Mouse (Mus musculus): ENCODE measurements at regions not wholly inside any gene's neighbourhood (a gene's known extent, or its start where the extent isn't known, plus 50 kb on each side); places are given as distances from the start of the nearest gene placed in this dataset.

DNA sequence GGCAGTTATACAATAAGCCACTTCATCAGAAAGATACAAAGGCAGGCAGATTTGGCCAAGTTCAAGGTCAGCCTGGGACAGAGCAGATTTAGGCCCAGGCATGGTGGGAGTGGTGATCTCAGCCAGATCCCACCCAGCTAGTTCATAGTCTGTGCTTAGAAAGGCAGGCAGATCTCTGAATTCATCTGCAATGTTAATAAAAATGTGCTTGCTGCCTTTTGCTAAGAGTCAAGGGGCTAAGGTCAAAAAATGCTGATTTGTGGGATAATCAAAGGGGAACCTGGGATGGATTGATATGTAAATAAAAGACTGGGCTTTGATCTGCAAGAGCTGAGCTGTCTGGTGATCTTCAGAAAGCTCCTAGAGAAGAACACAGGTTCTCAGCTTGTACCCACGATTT, 109.2 kb upstream of the Creb1 start:
- H3K27me3 ChIP-seq (ENCODE audit: control insufficient read depth, insufficient read depth, low read length) = no peaks in the 10 kb centered on the region
- H3K9me3 ChIP-seq (ENCODE audit: control insufficient read depth, low read length) = no peaks in the 10 kb centered on the region
- no peaks in the 10 kb centered on the region for H3K4me1 ChIP-seq (ENCODE audit: control insufficient read depth, insufficient read depth, low read length)
- H3K4me2 ChIP-seq (ENCODE audit: low read depth) = no peak overlapping the region
- DNase-seq (ENCODE audit: low spot score) = no peak
- ATAC-seq (ENCODE audit: insufficient read depth, low FRiP score, low TSS enrichment) = no peak
- whole genome bisulfite sequencing = 73% methylated on average over 1 of the region's 1 CpGs
- no peaks in the 10 kb centered on the region for H3K36me3 ChIP-seq (ENCODE audit: control insufficient read depth, insufficient read depth, low read length)
- H3K4me3 ChIP-seq (ENCODE audit: low read depth, low read length) = no peak overlapping the region
- no peak overlapping the region for H3K27ac ChIP-seq (ENCODE audit: low read depth, low read length)
- H3K9ac ChIP-seq (ENCODE audit: low read length) = no peak overlapping the region

DNA sequence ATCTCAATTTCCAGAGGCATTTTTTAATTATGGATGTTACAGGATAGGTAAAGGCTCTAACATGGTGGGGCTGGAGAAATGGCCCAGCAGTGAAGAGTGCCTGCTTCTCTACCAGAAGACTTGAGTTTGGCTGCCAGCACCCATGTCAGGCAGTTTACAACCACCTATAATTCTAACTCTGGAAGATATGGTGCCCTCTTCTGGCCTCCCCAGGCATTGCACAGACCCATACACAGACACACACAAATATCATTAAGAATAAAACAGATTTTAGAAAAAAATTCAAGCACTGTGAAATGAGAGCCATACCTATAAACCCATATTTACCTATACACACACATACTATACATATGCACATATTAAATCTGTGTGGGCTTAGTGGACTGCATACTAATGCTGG, 113.9 kb upstream of the Creb1 start:
- ATAC-seq (ENCODE audit: insufficient read depth, low FRiP score, low TSS enrichment) (no peak), DNase-seq (ENCODE audit: low spot score) (no peak)
- no peak overlapping the region for H3K4me2 ChIP-seq (ENCODE audit: low read depth)
- H3K4me1 ChIP-seq (ENCODE audit: control insufficient read depth, insufficient read depth, low read length) = no peaks in the 10 kb centered on the region
- H3K4me3 ChIP-seq (ENCODE audit: low read depth, low read length) = no peak overlapping the region
- H3K9me3 ChIP-seq (ENCODE audit: control insufficient read depth, low read length) = no peaks in the 10 kb centered on the region
- H3K36me3 ChIP-seq (ENCODE audit: control insufficient read depth, insufficient read depth, low read length) = no peaks in the 10 kb centered on the region
- no peak overlapping the region for H3K27ac ChIP-seq (ENCODE audit: low read depth, low read length)
- H3K27me3 ChIP-seq (ENCODE audit: control insufficient read depth, insufficient read depth, low read length) = no peaks in the 10 kb centered on the region
- no peak overlapping the region for H3K9ac ChIP-seq (ENCODE audit: low read length)

DNA sequence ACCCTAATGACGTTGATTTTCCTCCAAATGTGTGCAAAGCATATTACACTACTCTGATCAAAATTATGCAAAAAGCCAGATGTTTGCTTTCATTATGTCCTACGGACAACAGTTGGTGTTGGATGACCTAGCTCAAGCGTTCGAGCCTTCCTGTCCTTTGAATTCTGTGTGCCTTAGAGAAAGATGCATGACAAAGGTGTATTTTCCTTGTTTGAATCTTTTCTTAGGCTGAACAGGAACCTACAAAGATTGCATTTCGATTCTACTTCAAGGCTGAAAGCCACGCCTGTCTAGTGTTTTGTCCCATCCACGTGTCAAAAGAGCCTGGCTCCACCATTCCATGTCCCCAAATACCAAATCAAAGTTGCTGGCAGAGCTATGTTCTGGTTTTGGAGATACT, 116.5 kb upstream of the Creb1 start:
- ATAC-seq (ENCODE audit: insufficient read depth, low FRiP score, low TSS enrichment) = no peak
- no peak overlapping the region for H3K4me2 ChIP-seq (ENCODE audit: low read depth)

DNA sequence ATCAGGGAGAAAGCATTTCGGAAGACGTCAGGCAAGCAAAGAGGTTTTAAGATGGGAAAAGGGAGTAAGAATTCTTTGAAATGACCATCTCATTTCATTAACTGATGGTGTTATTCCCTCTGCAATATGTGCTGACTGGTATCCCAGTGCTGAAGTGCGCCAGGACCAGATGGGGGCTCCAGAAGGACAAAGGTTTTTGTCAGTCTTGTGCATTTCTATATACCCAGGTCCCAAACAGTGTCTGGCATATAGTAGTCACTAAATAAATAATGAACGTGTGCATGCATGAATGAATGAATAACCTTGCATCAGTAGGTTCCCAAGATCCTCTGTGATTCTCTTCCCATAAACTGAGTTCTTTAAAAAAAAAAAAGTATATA, 119.3 kb upstream of the Creb1 start:
- no peak overlapping the region for H3K9ac ChIP-seq (ENCODE audit: low read length)
- WGBS = 85% methylated on average over 4 of the region's 4 CpGs
- H3K27me3 ChIP-seq (ENCODE audit: control insufficient read depth, insufficient read depth, low read length) = no peaks in the 10 kb centered on the region
- H3K36me3 ChIP-seq (ENCODE audit: control insufficient read depth, insufficient read depth, low read length) = no peaks in the 10 kb centered on the region
- no peak overlapping the region for H3K27ac ChIP-seq (ENCODE audit: low read depth, low read length)
- no peaks in the 10 kb centered on the region for H3K9me3 ChIP-seq (ENCODE audit: control insufficient read depth, low read length)
- H3K4me1 ChIP-seq (ENCODE audit: control insufficient read depth, insufficient read depth, low read length) = no peaks in the 10 kb centered on the region
- no peak overlapping the region for H3K4me2 ChIP-seq (ENCODE audit: low read depth)
- DNase-seq (ENCODE audit: low spot score) (no peak), ATAC-seq (ENCODE audit: insufficient read depth, low FRiP score, low TSS enrichment) (no peak)
- no peak overlapping the region for H3K4me3 ChIP-seq (ENCODE audit: low read depth, low read length)

More for the DNA sequence above, 116.5 kb upstream of the Creb1 start:
- 86% methylated on average over 7 of the region's 7 CpGs for WGBS
- Histone ChIP-seq H3K9me3 (ENCODE audit: control insufficient read depth, low read length) (no peaks in the 10 kb centered on the region), H3K4me1 (ENCODE audit: control insufficient read depth, insufficient read depth, low read length) (no peaks in the 10 kb centered on the region), H3K9ac (ENCODE audit: low read length) (no peak overlapping the region), H3K36me3 (ENCODE audit: control insufficient read depth, insufficient read depth, low read length) (no peaks in the 10 kb centered on the region), H3K27ac (ENCODE audit: low read depth, low read length) (no peak overlapping the region), H3K4me3 (ENCODE audit: low read depth, low read length) (no peak overlapping the region), H3K27me3 (ENCODE audit: control insufficient read depth, insufficient read depth, low read length) (no peaks in the 10 kb centered on the region)
- no peak for DNase-seq (ENCODE audit: low spot score)

DNA sequence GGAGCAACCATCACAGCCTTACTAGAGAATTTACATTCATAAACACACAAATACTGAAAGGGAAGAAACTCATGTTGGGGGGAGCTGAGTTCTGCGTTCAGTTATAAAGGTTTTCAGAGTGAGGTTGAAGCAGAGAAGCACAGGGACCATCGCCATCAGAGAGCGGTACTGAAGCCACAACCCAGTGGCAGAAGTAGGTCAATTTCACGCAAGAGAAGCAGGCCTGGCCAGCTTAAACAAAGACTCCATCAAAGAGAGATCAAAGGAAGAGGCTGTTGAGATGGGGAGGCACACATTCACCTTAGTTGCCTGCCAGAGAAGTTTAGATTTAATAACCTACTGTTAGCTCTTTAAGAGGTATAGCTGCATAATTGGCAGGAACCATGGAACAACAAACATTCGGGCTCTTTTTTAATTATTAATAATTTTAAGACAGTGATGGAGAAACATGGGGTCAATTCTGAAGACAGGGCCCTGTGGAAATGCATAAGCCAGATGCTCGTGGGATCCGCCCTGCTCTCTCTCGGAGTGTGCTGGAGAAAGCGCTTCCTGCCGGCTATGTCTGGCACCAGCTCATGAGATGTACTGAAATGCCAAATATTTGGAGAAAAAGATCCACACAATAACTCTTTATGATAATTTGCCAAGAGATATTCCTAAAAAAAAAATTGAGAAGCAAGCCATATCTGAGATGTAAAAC, 119.8 kb upstream of the Creb1 start:
- DNase-seq (ENCODE audit: low spot score) = no peak
- no peak overlapping the region for H3K4me2 ChIP-seq (ENCODE audit: low read depth)
- H3K27ac ChIP-seq (ENCODE audit: low read depth, low read length) = no peak overlapping the region
- no peak overlapping the region for H3K9ac ChIP-seq (ENCODE audit: low read length)
- H3K36me3 ChIP-seq (ENCODE audit: control insufficient read depth, insufficient read depth, low read length) = no peaks in the 10 kb centered on the region
- no peak for ATAC-seq (ENCODE audit: insufficient read depth, low FRiP score, low TSS enrichment)
- WGBS = 73% methylated on average over 10 of the region's 10 CpGs
- no peaks in the 10 kb centered on the region for H3K27me3 ChIP-seq (ENCODE audit: control insufficient read depth, insufficient read depth, low read length)
- H3K4me1 ChIP-seq (ENCODE audit: control insufficient read depth, insufficient read depth, low read length) = no peaks in the 10 kb centered on the region
- H3K9me3 ChIP-seq (ENCODE audit: control insufficient read depth, low read length) = no peaks in the 10 kb centered on the region
- H3K4me3 ChIP-seq (ENCODE audit: low read depth, low read length) = no peak overlapping the region

DNA sequence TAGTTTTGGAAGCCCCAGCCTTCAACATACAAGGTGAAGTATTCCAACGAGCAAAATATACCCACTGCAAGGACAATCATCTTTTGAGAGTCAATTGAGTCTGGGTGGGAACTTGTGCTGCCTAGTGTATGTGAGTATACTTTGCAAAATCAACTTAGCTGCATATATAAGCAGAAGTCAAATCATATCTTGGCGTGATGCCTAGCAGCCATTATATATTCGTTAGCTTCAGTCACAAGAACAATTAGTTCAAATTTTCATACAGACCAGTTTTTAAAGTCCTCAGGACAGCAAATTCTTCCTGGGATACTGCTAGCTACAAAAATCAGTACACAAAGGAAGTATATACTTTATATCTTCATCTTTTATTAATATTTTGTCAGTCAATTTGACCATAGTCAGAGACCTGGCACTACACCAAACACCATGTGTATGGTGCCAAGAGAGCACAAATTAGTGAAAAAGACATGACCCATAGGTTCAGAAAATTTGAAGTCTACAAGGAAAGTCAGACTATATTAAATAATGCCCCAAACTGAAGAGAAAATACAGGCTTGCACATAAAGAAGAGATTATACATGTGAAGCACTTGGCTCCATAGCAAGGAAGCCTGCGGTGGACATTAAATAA, 120.5 kb upstream of the Creb1 start:
- Histone ChIP-seq H3K36me3 (ENCODE audit: control insufficient read depth, insufficient read depth, low read length) (no peaks in the 10 kb centered on the region), H3K9ac (ENCODE audit: low read length) (no peak overlapping the region), H3K27me3 (ENCODE audit: control insufficient read depth, insufficient read depth, low read length) (no peaks in the 10 kb centered on the region), H3K9me3 (ENCODE audit: control insufficient read depth, low read length) (no peaks in the 10 kb centered on the region), H3K27ac (ENCODE audit: low read depth, low read length) (no peak overlapping the region), H3K4me2 (ENCODE audit: low read depth) (no peak overlapping the region), H3K4me1 (ENCODE audit: control insufficient read depth, insufficient read depth, low read length) (no peaks in the 10 kb centered on the region), H3K4me3 (ENCODE audit: low read depth, low read length) (no peak overlapping the region)
- WGBS = 90% methylated on average over 4 of the region's 4 CpGs
- ATAC-seq (ENCODE audit: insufficient read depth, low FRiP score, low TSS enrichment) (no peak), DNase-seq (ENCODE audit: low spot score) (no peak)

DNA sequence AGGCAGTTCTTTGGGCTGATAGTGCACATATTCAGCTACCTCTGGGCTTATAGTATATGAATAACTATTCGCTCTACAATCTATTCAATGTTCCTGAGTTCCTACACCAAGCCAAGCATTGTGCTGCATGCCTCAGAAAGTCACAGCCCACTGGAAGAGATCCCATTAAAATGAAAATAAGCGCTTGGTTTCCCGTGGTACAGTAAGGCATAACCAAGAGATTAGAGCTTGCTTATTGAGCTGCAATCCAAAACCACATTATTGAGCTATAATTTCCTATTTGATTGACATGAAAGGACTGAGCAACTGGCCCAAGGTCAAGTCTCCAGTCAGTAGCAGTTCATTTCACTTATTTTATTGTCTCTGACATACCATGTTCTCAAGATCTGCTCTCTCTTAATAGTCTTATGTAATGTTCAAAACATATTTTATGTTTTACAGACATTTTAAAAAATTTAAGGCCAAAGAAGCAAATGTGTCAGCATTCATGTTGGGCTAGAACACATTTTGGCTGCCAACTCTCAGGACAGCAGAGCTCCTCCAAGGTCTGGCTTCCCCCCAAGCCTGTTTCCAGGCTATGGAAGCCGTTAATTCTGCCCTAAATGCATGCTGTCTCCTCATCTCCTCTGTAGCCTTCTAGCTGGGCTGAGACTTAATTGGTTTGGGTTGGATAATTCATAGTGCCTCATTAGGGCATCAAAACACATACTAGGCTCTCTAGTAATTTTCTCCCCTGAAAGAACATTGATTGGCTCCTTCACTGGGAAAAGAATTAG, 123.5 kb upstream of the Creb1 start:
- H3K27ac ChIP-seq (ENCODE audit: low read depth, low read length) = no peak overlapping the region
- no peak overlapping the region for H3K9ac ChIP-seq (ENCODE audit: low read length)
- no peaks in the 10 kb centered on the region for H3K4me1 ChIP-seq (ENCODE audit: control insufficient read depth, insufficient read depth, low read length)
- H3K9me3 ChIP-seq (ENCODE audit: control insufficient read depth, low read length) = no peaks in the 10 kb centered on the region
- H3K36me3 ChIP-seq (ENCODE audit: control insufficient read depth, insufficient read depth, low read length) = no peaks in the 10 kb centered on the region
- ATAC-seq (ENCODE audit: insufficient read depth, low FRiP score, low TSS enrichment) (no peak), DNase-seq (ENCODE audit: low spot score) (no peak)
- WGBS = 79% methylated on average over 4 of the region's 4 CpGs
- no peak overlapping the region for H3K4me3 ChIP-seq (ENCODE audit: low read depth, low read length)
- H3K27me3 ChIP-seq (ENCODE audit: control insufficient read depth, insufficient read depth, low read length) = no peaks in the 10 kb centered on the region
- H3K4me2 ChIP-seq (ENCODE audit: low read depth) = no peak overlapping the region

DNA sequence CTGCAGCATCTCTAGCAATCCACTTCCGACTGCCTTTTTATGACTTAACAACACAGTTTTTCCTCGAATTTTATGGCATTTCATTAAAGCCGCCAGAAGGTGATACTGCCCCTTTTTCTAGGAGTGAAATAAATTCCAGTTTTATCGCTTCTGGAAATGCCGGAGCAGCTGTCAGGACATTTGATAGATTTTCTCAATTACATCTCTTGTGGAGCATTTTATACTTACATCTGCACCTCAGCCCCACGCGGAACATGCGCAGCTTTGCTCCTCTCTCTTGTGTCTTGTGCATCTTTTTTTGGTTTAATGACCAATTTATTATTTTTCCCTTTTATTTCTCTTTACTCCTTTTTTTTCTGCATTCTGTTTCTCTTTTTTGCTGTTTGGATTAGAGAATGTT, 140.9 kb upstream of the Creb1 start:
- H3K27ac ChIP-seq (ENCODE audit: low read depth, low read length) = no peak overlapping the region
- H3K27me3 ChIP-seq (ENCODE audit: control insufficient read depth, insufficient read depth, low read length) = no peaks in the 10 kb centered on the region
- no peak overlapping the region for H3K4me2 ChIP-seq (ENCODE audit: low read depth)
- no peaks in the 10 kb centered on the region for H3K9me3 ChIP-seq (ENCODE audit: control insufficient read depth, low read length)
- no peaks in the 10 kb centered on the region for H3K36me3 ChIP-seq (ENCODE audit: control insufficient read depth, insufficient read depth, low read length)
- H3K9ac ChIP-seq (ENCODE audit: low read length) = no peak overlapping the region
- 30% methylated on average over 8 of the region's 8 CpGs for WGBS
- H3K4me1 ChIP-seq (ENCODE audit: control insufficient read depth, insufficient read depth, low read length) = no peaks in the 10 kb centered on the region
- DNase-seq (ENCODE audit: low spot score) (no peak), ATAC-seq (ENCODE audit: insufficient read depth, low FRiP score, low TSS enrichment) (no peak)
- H3K4me3 ChIP-seq (ENCODE audit: low read depth, low read length) = no peak overlapping the region

DNA sequence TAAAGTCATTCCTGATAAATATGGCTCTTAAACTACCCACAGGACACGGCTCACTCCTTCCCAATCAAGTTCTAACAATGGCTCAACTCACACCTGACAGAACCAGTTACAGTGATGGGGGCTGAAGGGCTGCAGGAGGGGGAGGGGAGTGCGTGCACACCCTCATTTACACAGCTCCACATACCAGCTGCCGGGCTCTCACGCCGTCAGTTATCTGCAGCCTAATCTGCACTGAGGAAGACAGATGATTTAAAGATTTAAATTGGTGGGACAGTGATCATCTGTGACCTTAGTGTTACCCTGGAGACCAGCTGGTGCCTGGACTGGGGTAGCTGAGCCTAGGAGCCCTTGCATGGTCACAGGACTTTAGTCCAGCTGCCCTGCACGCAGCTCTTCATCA, 151.2 kb upstream of the Creb1 start:
- no peak overlapping the region for H3K27ac ChIP-seq (ENCODE audit: low read depth, low read length)
- no peak overlapping the region for H3K4me3 ChIP-seq (ENCODE audit: low read depth, low read length)
- H3K9ac ChIP-seq (ENCODE audit: low read length) = no peak overlapping the region
- no peak overlapping the region for H3K4me2 ChIP-seq (ENCODE audit: low read depth)
- WGBS = 21% methylated on average over 6 of the region's 6 CpGs
- DNase-seq (ENCODE audit: low spot score) = peak; percentile 73
- H3K36me3 ChIP-seq (ENCODE audit: control insufficient read depth, insufficient read depth, low read length) = no peaks in the 10 kb centered on the region
- ATAC-seq (ENCODE audit: insufficient read depth, low FRiP score, low TSS enrichment) = peak; percentile 77
- H3K27me3 ChIP-seq (ENCODE audit: control insufficient read depth, insufficient read depth, low read length) = no peaks in the 10 kb centered on the region
- no peaks in the 10 kb centered on the region for H3K4me1 ChIP-seq (ENCODE audit: control insufficient read depth, insufficient read depth, low read length)
- no peaks in the 10 kb centered on the region for H3K9me3 ChIP-seq (ENCODE audit: control insufficient read depth, low read length)
